Mouse (Mus musculus) liver, postnatal 0 days (tissue): ENCODE measurements around the gene Tiprl.

Experiments used
- CTCF ChIP-seq: sonication (generic); IDR thresholded peaks from 2 replicates; pipeline ENCODE4 v1.5.1; 2016; ENCODE audit warnings: antibody characterized with exemption, low read depth
- EP300 ChIP-seq: IDR thresholded peaks from 2 replicates; pipeline ENCODE4 v1.6.1; 2016; ENCODE audit warnings: antibody characterized with exemption, low read depth, mild to moderate bottlenecking

- no peak for TF ChIP-seq CTCF
- TF ChIP-seq EP300 = no peak
These were observed 42.2 kb downstream of the Tiprl start for GRCm38 (mm10) chr1:165194662-165195013.
